Mouse (Mus musculus) right cerebral cortex, adult 18-20 months (tissue): ENCODE data around the gene Ranbp9.
A peak's percentile ranks its signal among the peaks of the same experiment; 100 is the strongest.

Experiments used
- DNase-seq: peaks from one replicate; pipeline ENCODE4 v3.0.0; 2022; ENCODE audit warnings: mixed read lengths

The Ranbp9 gene

DNA sequence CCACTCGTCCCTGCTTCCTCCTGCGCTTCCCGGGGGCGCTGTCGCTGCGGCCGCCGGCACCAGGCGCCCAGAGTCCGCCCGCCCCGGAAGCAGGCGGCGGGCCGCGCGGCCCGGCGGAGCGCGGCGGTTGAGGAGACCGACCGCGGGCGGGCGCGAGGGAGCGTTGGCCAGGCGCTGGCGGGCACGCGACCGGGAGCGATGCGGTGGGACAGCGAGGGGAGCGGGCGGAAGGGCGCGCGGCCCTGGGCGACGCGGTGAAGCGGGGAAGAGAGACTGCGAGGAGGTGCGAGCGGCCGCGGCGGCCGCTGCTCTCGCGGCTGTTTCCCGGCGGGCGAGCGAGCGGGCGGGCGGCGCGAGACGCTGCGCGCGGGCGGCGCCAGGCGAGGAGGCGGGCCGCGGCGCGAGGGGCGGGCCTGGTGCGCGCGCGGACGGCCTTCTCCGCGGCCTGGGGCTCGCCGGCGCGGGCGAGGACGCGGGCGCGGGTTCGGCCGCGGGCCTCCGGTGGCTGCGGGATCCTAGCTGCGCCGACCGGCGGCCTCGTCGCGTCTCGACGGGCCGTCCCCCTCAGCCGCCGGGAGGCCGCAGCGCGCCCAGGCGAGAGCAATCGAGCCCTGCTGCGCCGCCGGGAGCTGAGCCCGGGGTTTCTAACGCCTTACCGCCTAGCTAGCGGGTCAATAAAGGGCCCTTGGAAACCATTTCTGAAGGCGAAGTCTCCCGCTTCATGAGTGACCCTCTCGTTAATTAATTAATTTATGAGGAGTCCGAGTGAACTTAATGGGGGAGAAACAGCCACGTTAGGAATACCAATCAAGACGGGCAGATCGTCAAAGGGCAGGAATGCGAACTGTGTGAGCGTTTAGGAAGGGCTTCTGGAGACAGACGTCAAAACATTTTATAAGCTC is at the start of gene Ranbp9:
Ranbp9 (minus strand) TSS at position 326 of the 902 bp plus-strand sequence.
- DNase-seq: peak; percentile 82

DNA sequence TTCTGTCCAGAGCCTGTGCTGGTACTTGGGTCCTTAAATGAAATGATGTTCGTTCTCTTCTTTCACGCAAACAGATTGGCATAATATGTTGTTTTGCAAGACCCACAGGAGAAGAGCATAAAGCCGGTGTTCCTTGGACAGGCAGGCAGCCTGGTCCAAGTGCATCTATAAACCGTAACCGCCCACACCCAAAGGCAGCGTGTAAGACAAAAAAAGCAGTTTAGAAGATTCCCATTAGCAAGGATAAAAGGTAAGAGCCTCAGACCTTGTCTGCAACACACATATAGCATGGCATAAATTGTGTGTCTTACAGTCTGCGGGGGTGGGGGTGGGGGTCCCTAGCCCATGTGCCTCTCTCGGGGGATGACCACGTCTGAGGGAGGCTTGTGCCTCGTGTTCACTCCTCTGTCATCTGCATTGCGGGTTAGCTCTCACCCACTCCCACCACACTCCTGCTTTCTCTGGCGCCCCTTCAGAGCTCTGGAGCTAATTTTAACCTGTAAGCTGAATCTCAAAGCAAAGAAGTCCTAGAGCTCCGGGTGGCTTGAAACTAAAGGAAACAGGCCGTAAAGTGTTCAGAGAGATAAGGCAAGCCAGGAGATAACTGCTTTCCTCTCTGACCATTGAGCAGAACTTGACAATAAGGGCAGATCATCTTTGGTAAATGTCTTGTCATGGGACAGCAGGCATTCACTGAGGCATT is 49.2 kb upstream of the Ranbp9 start:
- DNase-seq: peak; percentile 81

DNA sequence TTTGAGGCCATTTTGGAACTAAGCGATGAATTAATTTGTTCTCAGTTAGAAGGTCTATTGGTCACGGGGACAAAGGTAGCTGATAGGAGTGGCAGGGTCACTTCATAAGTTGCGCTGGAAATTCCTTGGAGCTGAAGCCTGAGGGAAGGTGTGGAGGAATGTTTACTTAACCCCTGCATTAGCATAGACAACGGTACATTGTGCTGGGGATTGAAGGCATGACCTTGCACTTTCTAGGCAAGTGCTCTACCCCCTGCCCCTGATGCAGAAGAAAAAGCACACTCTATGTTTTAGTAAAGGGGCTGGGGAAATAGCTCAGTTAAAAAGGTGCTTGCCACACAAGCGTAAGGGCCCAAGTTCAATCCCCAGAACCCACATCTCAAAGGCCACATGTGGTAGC is 45.2 kb upstream of the Ranbp9 start:
- no peak for DNase-seq

DNA sequence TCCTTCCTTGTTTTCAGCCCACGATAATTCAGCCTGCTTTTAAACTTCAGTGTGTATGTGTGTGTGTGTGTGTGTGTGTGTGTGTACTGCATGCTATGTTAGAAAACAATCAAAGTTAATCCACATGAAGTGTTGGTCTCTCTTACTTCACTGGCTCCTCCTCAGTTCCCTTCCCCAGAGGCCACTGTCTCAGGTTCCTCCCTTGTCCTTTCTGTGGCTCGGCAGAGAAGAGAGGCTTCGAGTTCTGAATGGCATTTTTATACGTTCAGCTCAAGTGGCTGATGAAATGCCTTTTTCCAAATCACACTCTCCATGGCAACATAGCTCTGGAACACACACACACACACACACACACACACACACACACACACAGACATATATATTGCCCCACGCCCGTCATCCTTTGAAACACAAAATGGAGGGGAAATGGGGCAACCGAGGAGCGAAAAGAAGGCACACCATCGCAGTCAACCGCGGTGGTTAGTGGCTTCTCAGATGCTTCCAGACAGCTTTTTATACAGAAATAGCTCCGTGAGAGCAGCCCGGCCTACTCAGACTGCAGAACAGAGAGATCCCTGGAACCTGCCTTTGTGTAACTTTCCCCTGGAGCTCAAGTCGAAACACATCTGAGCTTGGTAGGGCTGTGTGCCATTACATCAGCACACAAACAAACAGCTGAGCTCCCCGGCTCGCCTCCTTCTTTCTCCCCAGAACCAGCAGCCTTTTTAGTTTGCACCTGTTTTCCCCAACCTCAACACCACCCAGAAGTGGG is 44.5 kb upstream of the Ranbp9 start:
- DNase-seq: peak; percentile 83

DNA sequence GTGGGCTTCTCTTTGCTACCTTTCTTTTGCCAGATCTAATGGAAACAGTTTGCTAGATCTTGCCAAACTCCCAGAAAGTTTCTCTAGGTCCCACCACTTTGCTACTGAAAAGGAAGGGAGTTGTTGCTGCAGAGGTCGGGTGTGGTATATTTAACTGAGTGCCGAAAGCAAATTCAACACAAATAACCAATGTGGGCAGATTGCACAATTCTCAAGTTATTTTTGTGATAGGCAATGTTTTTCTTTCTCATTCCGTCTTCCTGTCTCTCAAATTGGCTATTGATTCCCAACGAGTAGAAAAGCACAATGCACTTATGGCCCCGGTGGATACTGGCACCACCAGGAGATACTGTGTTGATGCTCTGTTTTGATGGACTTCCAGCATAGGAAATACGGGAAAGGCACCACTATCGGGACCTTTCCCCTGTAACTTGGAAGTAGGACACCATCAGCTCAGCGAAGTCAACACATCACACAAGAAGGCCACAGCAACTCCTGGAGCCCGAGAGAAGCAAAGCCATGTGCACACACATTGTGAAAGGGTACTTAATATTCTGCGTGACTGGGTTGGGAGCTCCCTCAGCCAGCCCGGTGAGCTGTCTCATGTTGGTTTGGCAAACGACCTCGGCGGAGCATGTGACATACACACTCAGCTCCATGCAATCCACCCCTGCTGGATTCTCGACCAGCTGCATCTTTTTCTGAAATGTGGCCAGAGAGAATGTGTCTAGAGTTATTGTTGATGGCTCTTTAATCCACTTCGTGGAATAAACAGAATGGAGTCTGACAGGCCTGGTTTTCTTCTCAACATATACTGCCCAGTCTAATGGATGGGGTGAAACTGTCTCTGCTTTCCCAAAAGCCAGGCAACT is 43.6 kb upstream of the Ranbp9 start:
- peak; percentile 63 for DNase-seq

DNA sequence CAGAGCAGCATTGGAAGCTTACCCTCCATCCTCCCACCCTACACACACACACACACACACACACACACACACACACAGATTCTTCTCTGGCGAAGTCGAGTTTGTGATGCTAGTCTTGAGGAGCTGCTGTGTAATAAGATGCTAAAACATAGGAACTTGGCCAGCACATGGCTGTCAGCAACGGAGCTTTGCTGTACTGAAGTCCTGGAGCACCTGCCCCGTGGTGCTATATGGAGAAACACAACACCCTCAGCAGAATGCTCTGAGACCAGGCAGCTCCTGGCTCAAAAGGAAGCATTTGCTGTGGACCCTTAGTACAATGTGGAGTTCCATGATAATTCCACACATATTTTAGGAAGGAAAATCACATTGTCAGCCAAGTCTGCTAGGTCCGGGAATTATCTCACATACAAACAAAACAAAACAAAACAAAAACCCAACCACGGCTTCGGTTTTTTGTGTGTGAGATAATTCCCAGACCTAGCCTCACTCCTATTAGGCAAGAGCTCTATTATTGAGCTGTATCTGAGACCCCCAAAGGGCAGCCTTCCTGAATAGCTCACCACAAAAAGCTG is 42.9 kb upstream of the Ranbp9 start:
- DNase-seq: no peak

DNA sequence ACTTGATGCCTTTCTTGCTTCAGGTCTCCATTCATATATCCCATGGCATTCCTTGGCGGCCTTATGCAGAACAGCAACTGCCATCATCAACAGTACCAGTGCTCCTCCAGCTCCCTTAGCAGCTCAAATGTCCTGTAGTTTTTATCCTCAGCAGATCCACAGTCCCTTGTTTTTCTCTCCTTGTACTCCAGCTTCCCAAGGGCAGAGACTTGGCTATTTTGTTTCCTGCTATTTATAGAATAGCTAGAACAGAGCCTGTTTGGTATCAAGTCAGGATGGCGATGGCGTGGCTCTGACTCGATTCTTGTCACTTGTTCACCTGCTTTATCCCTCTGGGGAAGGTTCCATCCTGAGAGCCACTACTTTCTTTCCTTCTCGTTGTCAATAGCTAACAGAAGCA is 40.9 kb upstream of the Ranbp9 start:
- no peak for DNase-seq

DNA sequence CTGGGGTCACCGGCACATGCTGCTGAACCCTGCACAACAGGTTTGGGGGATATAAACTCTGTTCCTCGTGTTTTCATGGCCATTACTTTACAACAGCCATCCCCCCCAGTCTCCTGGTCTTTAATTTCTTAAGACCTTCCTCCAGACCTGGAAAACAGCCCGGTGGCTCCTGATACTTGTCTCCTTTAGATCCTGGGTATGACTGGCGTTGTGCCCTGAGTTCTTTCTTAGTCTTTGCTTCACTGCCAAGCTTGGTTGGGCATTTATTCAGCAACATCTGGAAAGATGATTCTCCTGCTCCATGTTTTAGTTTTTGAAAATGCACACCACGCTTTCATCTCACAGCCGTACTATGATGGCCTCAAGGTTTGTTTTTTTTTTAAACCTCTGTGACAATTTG is 38.2 kb upstream of the Ranbp9 start:
- DNase-seq: no peak

DNA sequence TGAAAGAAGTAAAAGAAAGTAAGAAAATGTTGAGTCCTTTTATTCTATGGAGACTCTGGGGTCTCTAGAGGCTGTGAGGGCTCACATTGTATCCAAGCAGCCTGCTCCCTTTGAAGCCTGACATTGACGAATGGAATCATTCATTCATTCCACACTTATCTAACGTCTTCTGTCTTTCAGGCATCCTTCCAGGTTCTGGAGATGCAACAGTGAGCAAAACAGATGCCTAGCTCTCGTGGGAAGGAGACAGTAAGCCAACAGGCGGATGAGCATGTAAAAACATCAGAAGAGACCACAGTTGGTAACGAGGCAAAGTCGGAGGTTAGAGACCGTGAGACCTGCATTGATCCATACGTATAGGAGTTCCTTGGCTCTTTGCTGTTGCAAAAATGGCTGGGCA is 36.3 kb upstream of the Ranbp9 start:
- DNase-seq: peak; percentile 46

DNA sequence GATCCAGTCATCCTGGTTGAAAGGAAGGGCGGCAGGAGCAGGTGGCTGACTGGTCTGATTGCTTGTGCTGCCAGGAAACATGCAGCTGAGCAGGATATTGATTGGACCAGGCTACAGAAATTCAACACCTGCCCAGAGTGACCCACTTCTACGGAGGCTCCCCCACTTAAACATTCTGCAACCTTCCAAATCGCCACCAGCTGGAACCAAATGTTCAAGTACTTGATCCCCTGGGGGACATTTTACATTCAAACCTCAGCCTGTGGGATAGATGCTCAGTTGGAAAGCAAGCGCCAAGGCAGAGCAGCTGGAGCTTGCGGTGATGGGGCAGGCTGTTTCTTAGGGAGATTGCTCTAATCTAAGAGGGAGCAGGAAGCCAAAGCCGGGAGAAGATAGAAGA is 35.8 kb upstream of the Ranbp9 start:
- no peak for DNase-seq

DNA sequence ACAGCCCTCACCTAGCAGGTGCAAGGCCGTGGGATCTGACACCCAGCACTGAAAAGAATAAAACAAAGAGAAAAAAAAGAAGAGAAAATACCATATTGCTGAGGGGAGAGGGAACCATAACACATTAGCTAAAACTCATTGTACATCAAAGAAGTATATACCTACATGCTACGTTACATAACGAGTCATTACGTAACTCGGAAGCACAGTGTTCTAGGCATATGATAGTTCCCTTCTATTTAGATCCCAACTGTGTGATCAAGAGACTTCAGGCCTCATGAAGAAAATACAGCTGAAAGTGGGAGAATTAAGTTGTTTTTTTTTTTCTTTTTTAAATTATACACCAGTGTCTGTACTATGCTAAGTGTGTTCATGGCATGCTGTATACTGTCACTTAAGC is 35.0 kb upstream of the Ranbp9 start:
- peak; percentile 69 for DNase-seq

DNA sequence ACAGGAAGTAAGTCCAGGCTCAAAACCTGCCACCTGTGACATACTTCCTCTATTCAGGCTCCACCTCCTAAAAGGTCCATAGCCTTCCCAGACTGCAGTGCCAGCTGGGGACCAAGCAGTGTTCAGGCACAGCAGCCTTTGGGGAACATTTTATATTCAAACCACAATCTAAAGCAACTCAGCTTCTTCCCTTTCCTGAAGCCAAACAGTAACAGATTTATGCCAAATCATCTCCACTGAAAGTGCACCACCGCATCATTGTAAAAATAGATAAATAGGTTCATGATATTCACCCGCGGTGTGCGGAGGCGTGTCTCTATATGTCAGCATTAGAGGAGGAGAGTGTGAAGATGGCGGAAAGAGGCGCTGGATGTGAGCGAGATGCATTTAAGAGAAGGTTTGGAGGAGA is 33.9 kb upstream of the Ranbp9 start:
- peak; percentile 70 for DNase-seq

DNA sequence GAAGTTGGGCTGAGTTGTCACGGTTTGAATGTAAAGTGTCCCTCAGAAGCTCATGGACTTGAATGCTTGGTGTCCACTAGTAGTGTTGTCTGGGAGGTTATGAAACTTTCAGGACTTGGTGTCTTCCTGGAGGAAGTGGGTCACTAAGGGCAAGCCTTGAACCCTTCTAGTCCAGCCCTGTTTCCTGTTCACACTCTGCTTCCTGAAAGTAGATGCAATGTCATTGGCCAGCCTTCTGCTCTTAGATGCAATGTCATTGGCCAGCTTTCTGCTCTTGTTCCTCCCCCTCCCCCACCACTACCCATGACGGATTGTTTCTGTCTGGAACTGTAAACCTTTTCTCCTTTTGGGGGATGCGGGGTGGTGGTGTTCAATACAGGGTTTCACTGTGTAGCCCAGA is 31.7 kb upstream of the Ranbp9 start:
- no peak for DNase-seq

DNA sequence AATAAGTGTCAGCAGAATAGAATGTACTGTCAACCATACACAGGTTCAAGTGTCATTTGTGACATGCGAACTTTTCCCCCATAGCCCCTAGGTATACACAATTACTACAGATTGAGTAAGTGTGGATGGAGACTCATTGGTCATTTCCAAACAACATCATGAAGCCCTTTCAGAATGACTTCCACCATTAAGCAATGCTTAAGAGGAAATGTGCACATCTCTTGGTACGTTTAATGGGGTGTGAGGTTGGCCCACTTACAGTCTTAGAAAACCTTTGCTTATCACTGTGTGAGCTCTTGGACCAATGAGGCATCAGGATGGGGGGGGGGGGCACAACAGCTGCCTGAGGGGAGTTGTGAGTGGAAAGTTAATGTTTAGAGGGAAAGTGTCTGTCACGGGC is 24.7 kb upstream of the Ranbp9 start:
- DNase-seq: no peak

DNA sequence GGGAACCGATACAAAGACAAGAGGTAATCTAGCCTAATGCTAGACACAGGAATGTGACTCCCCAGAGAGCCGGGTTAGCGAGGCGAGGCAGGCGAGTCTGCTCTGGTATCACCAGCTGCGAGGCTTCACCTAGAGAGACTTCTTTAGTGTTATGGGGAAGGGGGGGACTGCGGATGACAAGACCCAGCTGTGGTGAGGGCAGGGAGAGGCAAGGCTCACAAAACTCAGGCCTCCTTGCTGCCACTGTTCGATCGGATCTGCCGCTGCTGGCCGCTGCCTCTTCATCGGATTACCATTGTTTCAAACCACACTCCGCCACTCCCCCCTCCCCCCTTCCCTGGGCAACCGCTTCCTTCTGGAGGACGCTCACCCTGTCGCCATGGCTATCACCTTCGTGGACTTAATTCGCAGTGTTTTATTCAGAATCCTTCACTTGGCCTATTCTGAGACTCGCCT is 22.3 kb upstream of the Ranbp9 start:
- no peak for DNase-seq

DNA sequence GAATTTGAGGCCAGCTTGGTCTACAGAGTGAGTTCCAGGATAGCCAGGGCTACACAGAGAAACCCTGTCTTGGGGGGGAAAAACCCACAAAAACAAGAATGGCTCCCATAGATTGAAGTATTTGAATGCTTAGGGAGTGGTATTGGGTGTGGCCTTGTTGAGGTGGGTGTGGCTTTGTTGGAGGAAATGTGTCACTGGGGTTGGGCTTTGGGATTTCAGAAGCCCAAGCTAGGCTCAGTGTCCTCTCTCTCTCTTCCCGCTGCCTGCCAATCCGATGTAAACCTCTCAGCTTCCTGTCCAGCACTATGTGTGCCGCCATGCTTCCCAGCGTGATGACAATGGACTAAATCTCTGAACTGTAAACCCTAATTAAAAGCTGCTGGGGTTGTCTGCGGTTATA is 20.5 kb upstream of the Ranbp9 start:
- no peak for DNase-seq

DNA sequence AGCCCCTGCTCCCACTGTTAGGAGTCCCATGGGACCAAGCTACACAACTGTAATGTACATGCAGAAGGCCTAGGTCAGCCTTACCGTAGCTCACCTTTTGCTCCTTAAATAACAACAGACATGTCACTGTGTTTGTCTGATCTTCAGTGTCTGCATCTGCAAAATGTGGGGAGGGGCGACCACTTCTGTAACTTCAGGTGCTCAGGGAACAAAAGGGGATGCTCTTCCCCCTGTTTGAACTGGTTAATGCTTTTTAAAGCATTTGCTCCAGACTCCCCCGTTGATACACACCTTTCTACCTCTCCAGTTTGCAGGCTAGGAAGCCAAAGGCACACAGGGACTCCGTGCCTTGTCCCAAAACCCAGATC is 19.4 kb upstream of the Ranbp9 start:
- DNase-seq: no peak

DNA sequence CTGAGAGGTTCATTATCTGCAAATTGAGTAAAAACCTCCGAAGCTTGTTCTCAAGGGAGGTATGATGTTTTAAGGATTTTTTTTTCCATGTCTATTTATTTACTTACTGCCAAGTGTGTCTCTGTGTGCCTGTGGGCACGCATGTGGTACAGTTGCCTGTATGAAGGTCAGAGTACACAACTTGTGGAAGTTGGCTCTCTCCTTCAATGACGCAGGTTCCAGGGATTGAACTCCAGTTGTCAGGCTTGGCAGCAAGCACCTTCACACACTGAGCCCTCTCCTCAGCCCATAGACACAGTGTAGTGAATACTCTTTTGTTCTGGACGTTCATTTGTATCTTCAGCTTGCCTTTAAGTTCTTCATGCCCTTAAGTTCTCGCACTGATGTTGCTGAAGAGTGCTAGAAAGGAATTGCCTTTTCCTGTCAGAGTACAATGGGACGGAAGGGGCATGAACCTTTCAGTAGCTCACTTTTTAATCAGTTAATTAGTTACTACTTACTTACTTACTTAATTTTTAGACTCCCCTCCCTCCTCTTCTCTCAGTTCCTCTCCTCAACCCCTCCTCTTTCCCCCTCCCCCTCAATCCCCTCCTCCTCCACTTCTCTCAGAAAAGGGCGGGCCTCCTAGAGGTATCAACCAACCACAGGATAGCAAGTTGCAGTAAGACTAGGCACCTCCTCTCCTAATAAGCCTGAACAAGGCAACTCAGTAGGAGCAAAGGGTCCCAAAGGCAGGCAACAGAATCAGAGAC is 18.8 kb upstream of the Ranbp9 start:
- no peak for DNase-seq

DNA sequence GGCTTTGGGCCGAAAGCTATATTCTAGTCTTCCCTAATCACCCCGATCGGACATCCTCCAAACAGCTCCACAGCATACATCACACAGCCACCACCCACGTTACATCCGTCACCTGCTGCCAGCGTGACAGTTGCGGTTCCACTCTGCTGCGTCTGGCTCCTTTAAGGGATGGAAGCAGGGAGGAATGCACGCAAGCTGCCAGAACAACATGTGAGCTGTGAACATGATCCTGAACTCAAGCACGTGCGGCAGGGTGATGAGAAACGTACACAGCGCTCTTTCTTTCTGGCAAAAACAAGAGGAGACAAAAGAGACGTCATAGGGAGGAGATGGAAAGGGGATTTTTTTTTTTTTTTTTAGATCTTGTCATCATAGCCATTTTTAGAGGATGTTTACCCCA is 17.8 kb upstream of the Ranbp9 start:
- DNase-seq: peak; percentile 75

DNA sequence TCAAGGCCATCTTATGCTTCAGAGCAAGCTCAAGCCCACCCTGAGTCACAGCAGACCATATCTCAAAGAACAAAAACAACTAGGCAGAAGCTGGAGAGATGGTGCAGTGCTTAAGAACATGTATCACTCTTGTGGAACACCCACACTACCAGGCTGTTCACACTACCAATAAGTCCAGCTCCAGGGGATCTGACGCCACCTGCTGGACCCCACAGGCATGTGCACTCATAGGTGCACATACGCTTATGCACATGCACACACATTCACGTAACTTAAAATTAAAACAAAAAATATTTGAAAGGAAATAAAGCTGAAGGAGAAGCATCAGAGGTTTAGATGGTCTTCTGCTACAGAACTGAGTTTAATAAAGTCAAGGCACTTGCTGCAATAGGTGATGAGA is 16.7 kb upstream of the Ranbp9 start:
- DNase-seq: no peak

DNA sequence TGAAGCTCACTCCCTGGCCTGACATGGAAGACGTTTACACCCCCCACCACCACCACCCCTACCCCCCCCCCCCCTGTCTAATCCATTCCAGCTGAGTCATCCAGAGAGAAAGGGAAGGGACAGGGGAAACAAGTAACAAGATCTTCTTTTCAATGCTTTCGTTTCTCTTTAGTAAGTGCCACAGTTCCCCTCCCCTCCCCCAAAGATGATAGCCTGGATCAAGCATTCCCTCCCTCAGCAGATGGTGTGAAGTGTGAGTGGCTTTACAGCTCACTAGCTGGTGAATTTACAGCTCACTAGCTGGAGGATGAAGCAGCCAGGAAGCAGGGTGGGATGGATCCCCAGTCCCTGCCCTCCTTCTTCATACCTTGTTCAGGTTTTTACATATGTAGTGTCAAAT is 15.6 kb upstream of the Ranbp9 start:
- DNase-seq: no peak
